Mouse (Mus musculus) brain, adult 10 weeks (tissue): ENCODE results near the gene Lxn. TPM values are rescaled to one million over a fixed set of nuclear protein-coding genes. Genes with fewer than 3 reads are reported as not detected.

Experiments
- polyA plus RNA-seq: library from polyadenylated mRNA; stranded (reverse); fragments of 350-450 nt; fragmentation: Illumina TruSeq; extraction: RNeasy Lipid Tissue Mini Kit (QIAGEN cat#74804); gene quantifications from one replicate; pipeline ENCODE4 v1.2.3, GENCODE M21; 2015; ENCODE audit warnings: low read depth, low replicate concordance

Gene Lxn
- polyA plus RNA-seq, result 66.5 TPM

GRCm38 (mm10) chr3:67463450-67464372 is at the start of gene Lxn:
Gene Lxn, minus strand, starts transcription at chr3:67463926.

GRCm38 (mm10) chr3:67429999-67430380 is 33.7 kb downstream of the Lxn start, which contains the start of gene Gfm1:
Gene Gfm1, plus strand, starts transcription at chr3:67430096.

Other genes starting within 250 kb of the Lxn start
- 4.3 TPM for gene Mlf1, start 89.8 kb downstream of the Lxn start, polyA plus RNA-seq
- not detected for gene Gm17402, start 88.8 kb downstream of the Lxn start, polyA plus RNA-seq
- gene Gfm1, start 33.8 kb downstream of the Lxn start, polyA plus RNA-seq, result 41.9 TPM
- gene Rarres1, start 51.6 kb upstream of the Lxn start, polyA plus RNA-seq, result 1.1 TPM
- 26.9 TPM for gene Mfsd1, start 118.8 kb upstream of the Lxn start, polyA plus RNA-seq